Mouse (Mus musculus): ENCODE measurements around the gene Ptges. TPM values are rescaled to one million over a fixed set of nuclear protein-coding genes. Genes with fewer than 3 reads are reported as not detected.
A peak's percentile ranks its signal among the peaks of the same experiment; 100 is the strongest.

Gene Ptges
- polyA plus RNA-seq, 1 experiment from 2014 or later = 4.2 TPM

DNA sequence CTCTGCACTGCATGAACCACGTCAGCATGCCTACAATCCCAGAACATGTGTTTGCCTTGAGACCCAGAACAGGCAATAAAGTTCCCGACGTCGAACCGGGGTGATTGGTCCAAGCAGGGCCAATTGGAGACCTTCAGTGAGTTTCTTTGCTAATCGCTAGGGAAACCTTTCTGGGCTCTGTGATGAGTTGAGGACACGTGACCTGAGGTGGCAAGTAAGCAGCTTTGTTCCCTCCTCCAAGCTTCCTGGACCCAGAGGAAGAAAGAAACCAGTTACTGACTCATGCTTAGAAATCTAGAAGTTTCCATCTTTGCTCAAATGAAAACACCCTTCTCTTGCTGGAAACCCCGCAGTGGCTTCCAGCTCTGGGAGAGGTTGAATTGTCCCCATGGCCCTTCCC lies 16.6 kb downstream of the Ptges start:
- Histone ChIP-seq H3K27ac (replicated peaks; ENCODE audit: low read depth, low read length) (no peak overlapping the region), H3K4me2 (ENCODE audit: low read length) (no peak overlapping the region), H3K4me1 (ENCODE audit: control insufficient read depth, insufficient read depth, low read length) (no peaks in the 10 kb centered on the region), H3K36me3 (ENCODE audit: control insufficient read depth, insufficient read depth, low read length) (no peaks in the 10 kb centered on the region), H3K4me3 (replicated peaks; ENCODE audit: low read depth, low read length) (no peak overlapping the region), H3K27me3 (ENCODE audit: control insufficient read depth, insufficient read depth, low read length) (no peaks in the 10 kb centered on the region), H3K9me3 (ENCODE audit: control insufficient read depth, low read length) (no peaks in the 10 kb centered on the region), H3K9ac (replicated peaks; ENCODE audit: low read length) (no peak overlapping the region)
- DNase-seq = no peak
- ATAC-seq (ENCODE audit: low FRiP score, low TSS enrichment) = no peak
- 86% methylated on average over 8 of the region's 8 CpGs for WGBS

DNA sequence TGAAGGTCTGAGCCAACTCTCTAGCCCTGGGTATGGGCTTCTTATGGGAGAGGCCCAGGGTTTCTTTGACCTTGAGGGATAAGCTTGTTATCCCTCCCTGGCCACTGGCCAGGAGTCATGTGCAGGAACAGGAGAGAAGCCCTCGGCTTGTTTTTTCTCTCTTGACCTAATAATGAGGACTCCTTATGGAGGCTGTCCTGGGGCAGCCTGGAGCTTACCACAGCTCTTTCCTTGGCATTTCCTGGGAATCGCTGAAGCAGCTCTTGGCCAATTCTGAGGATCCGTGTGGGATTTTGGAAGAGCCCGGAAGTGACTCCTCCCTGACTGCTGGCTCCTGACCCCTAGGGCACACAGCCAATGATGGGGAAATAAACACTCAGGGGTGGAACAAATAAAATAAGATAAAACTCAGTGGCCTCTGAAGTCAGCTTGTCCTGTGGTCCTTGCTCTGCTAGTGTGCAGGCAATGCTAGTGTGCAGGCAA lies 17.3 kb downstream of the Ptges start:
- no peak for DNase-seq
- H3K27ac ChIP-seq (replicated peaks; ENCODE audit: low read depth, low read length) = no peak overlapping the region
- 56% methylated on average over 4 of the region's 4 CpGs for WGBS

DNA sequence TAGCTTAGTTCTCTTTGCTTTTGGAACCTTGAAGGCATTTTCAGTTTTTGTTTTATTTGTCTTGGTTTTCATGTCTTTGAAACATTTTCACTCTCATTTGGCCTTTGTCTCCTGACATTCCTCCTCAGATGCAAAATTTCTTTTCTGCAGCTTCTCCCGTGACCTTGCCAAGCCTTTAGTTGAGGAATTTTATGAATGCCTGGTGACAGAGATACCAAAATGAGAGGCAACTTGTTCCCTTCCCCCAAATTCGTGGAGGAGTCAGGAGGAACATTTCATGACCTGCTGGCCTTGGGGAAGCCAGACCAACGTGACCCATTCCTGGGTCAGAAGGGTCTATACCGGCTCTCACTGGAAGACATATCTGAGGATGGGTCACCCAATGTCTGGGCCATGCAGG lies 23.0 kb downstream of the Ptges start:
- Histone ChIP-seq H3K4me2 (ENCODE audit: low read length) (no peak overlapping the region), H3K27me3 (ENCODE audit: control insufficient read depth, insufficient read depth, low read length) (peaks cover 5% of the 10 kb centered on the region), H3K4me3 (replicated peaks; ENCODE audit: low read depth, low read length) (no peak overlapping the region), H3K9ac (replicated peaks; ENCODE audit: low read length) (no peak overlapping the region), H3K4me1 (ENCODE audit: control insufficient read depth, insufficient read depth, low read length) (peaks cover 11% of the 10 kb centered on the region), H3K27ac (replicated peaks; ENCODE audit: low read depth, low read length) (no peak overlapping the region), H3K36me3 (ENCODE audit: control insufficient read depth, insufficient read depth, low read length) (no peaks in the 10 kb centered on the region), H3K9me3 (ENCODE audit: control insufficient read depth, low read length) (no peaks in the 10 kb centered on the region)
- DNase-seq = no peak
- WGBS = 71% methylated on average over 4 of the region's 4 CpGs
- ATAC-seq (ENCODE audit: low FRiP score, low TSS enrichment) = no peak

More for the DNA sequence above, 17.3 kb downstream of the Ptges start:
- Histone ChIP-seq H3K27me3 (ENCODE audit: control insufficient read depth, insufficient read depth, low read length) (no peaks in the 10 kb centered on the region), H3K4me3 (replicated peaks; ENCODE audit: low read depth, low read length) (no peak overlapping the region), H3K4me2 (ENCODE audit: low read length) (no peak overlapping the region), H3K9me3 (ENCODE audit: control insufficient read depth, low read length) (no peaks in the 10 kb centered on the region), H3K9ac (replicated peaks; ENCODE audit: low read length) (no peak overlapping the region), H3K4me1 (ENCODE audit: control insufficient read depth, insufficient read depth, low read length) (no peaks in the 10 kb centered on the region), H3K36me3 (ENCODE audit: control insufficient read depth, insufficient read depth, low read length) (no peaks in the 10 kb centered on the region)
- no peak for ATAC-seq (ENCODE audit: low FRiP score, low TSS enrichment)

DNA sequence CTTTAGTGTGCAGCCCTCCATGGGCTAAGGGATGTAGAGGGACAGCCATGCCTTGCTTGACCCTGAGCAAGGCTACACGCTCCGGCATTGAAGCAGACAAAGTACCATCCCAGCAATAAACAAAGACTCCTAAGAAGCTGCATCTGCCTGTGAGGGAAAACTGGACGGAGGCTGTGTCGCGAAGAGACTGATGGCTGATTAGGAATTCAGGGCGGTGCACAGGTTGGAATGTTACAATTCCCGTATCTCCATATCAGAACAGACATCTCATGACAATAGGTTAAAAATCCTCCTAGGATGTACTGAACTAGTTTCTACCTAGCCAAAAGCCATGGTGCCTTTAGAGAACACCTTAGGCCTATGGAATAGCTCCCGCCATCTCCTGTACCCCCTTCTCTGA lies 23.8 kb downstream of the Ptges start:
- Histone ChIP-seq H3K27me3 (ENCODE audit: control insufficient read depth, insufficient read depth, low read length) (peaks cover 5% of the 10 kb centered on the region), H3K4me1 (ENCODE audit: control insufficient read depth, insufficient read depth, low read length) (peaks cover 11% of the 10 kb centered on the region), H3K9me3 (ENCODE audit: control insufficient read depth, low read length) (no peaks in the 10 kb centered on the region), H3K36me3 (ENCODE audit: control insufficient read depth, insufficient read depth, low read length) (no peaks in the 10 kb centered on the region), H3K4me2 (ENCODE audit: low read length) (no peak overlapping the region), H3K9ac (replicated peaks; ENCODE audit: low read length) (no peak overlapping the region), H3K27ac (replicated peaks; ENCODE audit: low read depth, low read length) (no peak overlapping the region), H3K4me3 (replicated peaks; ENCODE audit: low read depth, low read length) (no peak overlapping the region)
- 77% methylated on average over 8 of the region's 8 CpGs for WGBS
- DNase-seq (no peak), ATAC-seq (ENCODE audit: low FRiP score, low TSS enrichment) (no peak)

DNA sequence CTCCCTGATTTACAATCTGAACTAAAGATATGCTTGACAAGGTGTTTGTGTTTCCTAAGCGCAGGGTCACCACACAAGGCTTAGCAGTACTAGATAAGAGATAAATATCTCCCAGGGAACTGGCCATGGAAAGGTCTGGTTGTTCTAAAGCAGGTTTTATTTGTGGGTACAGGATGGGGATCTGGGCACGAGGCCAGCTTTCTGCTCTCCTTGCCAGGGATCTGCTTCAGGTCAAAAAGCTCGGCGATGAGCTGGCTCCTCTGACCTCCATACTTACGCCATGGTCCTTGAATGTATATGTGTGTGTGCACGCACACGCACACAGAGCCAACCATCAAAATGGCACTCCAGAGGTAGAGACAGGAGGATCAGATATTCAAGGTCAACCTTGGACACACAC lies 24.7 kb downstream of the Ptges start:
- ATAC-seq (ENCODE audit: low FRiP score, low TSS enrichment) (no peak), DNase-seq (no peak)
- no peaks in the 10 kb centered on the region for H3K9me3 ChIP-seq (ENCODE audit: control insufficient read depth, low read length)
- H3K4me2 ChIP-seq (ENCODE audit: low read length) = no peak overlapping the region
- peaks cover 11% of the 10 kb centered on the region for H3K4me1 ChIP-seq (ENCODE audit: control insufficient read depth, insufficient read depth, low read length)
- H3K9ac ChIP-seq (replicated peaks; ENCODE audit: low read length) = no peak overlapping the region
- no peak overlapping the region for H3K4me3 ChIP-seq (replicated peaks; ENCODE audit: low read depth, low read length)
- no peak overlapping the region for H3K27ac ChIP-seq (replicated peaks; ENCODE audit: low read depth, low read length)
- 92% methylated on average over 7 of the region's 7 CpGs for WGBS
- peaks cover 5% of the 10 kb centered on the region for H3K27me3 ChIP-seq (ENCODE audit: control insufficient read depth, insufficient read depth, low read length)
- no peaks in the 10 kb centered on the region for H3K36me3 ChIP-seq (ENCODE audit: control insufficient read depth, insufficient read depth, low read length)

DNA sequence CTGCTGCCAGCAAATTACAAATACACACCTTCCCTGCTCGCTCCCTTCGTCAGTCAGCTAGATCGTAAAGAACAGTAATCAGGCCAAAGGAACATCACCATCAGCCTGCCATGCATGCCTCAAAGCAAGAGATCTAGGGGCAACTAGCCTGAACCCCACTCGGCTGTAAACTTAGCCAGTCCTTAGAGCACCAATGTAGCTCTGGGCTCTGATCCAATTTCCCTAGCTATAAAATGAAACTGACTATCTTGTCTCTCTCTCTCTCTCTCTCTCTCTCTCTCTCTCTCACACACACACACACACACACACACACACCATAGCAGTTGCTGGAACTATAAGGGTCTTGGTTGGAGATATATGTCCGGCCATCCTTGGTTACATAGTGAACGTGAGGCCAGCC lies 25.4 kb downstream of the Ptges start:
- 86% methylated on average over 6 of the region's 6 CpGs for WGBS
- ATAC-seq (ENCODE audit: low FRiP score, low TSS enrichment) = no peak
- H3K4me3 ChIP-seq (replicated peaks; ENCODE audit: low read depth, low read length) = no peak overlapping the region

DNA sequence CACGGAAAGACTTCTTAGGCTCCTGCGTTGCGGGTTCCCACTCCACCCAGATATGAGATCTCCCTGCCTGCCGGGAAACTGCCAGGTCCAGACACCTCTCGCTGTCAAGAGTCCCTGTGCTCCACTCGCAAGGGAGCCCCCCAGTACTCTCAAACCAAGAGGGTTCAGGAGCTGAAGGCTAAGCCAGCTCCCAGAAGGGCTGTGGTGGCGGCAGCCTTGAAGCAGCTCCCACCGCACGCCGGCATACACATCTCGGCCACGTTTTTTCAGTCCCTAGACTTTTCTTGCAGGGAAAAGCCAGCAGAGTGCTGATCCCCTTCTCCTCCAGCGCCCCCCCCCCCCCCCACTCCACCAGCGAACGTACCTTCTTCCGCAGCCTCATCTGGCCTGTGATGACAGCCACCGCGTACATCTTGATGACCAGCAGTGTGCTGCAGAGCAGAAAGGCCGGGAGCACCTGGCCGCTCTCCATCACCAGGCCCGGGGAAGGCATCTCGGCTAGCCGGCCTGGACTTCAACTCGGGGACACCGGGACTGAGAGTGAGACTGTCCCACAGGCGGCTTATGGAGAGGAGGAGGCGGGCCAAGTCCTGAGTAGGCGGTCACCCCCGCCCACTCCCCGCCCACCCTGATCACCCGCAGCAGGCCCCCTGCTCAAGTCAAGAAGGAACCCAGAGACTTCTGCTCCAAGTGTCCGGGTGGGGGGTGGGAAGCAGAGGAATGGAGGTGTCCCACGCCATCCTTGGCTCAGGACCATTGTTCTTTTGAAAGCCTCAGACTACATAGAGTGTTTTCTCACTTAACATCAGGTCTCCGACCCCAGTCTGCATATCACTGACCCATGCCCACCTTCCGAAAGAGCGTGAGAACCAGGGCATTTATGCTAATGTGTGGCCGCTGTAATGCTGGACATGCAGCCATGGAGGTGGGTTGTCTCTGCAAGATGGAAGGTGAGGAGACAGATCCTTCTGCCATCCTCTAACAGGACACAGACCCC lies 26.6 kb downstream of the Ptges start:
- no peaks in the 10 kb centered on the region for H3K9me3 ChIP-seq (ENCODE audit: control insufficient read depth, low read length)
- H3K36me3 ChIP-seq (ENCODE audit: control insufficient read depth, insufficient read depth, low read length) = no peaks in the 10 kb centered on the region
- H3K4me2 ChIP-seq (ENCODE audit: low read length) = peak overlapping the region; percentile 62
- ATAC-seq (ENCODE audit: low FRiP score, low TSS enrichment) (no peak), DNase-seq (peak; percentile 50)
- H3K9ac ChIP-seq (replicated peaks; ENCODE audit: low read length) = peak overlapping the region; percentile 49
- peaks cover 11% of the 10 kb centered on the region for H3K4me1 ChIP-seq (ENCODE audit: control insufficient read depth, insufficient read depth, low read length)
- peak overlapping the region; percentile 28 for H3K4me3 ChIP-seq (replicated peaks; ENCODE audit: low read depth, low read length)
- WGBS = 7% methylated on average over 35 of the region's 37 CpGs
- peaks cover 5% of the 10 kb centered on the region for H3K27me3 ChIP-seq (ENCODE audit: control insufficient read depth, insufficient read depth, low read length)
- H3K27ac ChIP-seq (replicated peaks; ENCODE audit: low read depth, low read length) = no peak overlapping the region

More for the DNA sequence above, 25.4 kb downstream of the Ptges start:
- no peak for DNase-seq
- no peaks in the 10 kb centered on the region for H3K9me3 ChIP-seq (ENCODE audit: control insufficient read depth, low read length)
- no peaks in the 10 kb centered on the region for H3K36me3 ChIP-seq (ENCODE audit: control insufficient read depth, insufficient read depth, low read length)
- H3K4me2 ChIP-seq (ENCODE audit: low read length) = no peak overlapping the region
- no peak overlapping the region for H3K9ac ChIP-seq (replicated peaks; ENCODE audit: low read length)
- peaks cover 5% of the 10 kb centered on the region for H3K27me3 ChIP-seq (ENCODE audit: control insufficient read depth, insufficient read depth, low read length)
- no peak overlapping the region for H3K27ac ChIP-seq (replicated peaks; ENCODE audit: low read depth, low read length)
- peaks cover 11% of the 10 kb centered on the region for H3K4me1 ChIP-seq (ENCODE audit: control insufficient read depth, insufficient read depth, low read length)

DNA sequence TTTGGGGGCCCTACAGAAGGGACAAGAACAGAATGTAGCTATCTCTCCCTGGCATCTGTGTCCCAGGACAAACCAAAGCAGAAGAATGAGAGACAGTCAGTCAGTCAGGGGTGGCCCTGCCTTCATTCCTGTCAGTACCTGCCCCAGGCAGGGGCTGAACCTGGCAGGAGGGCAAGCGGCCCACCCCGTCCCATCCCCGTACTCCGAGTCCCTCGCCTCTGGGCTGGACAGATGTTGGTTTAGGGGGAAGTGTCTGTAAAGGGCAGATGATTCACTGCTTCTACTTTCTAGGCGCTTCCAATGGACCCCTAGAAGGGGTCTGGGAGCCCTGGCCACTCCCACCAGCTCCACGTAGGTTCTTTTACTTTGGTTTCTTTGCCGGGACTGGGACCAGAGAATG lies 27.4 kb downstream of the Ptges start:
- H3K36me3 ChIP-seq (ENCODE audit: control insufficient read depth, insufficient read depth, low read length) = no peaks in the 10 kb centered on the region
- peaks cover 11% of the 10 kb centered on the region for H3K4me1 ChIP-seq (ENCODE audit: control insufficient read depth, insufficient read depth, low read length)
- no peaks in the 10 kb centered on the region for H3K9me3 ChIP-seq (ENCODE audit: control insufficient read depth, low read length)
- peak overlapping the region; percentile 62 for H3K4me2 ChIP-seq (ENCODE audit: low read length)
- H3K9ac ChIP-seq (replicated peaks; ENCODE audit: low read length) = no peak overlapping the region; the same call in 1 of the 2 replicates
- WGBS = 47% methylated on average over 8 of the region's 8 CpGs
- no peak for DNase-seq
- no peak overlapping the region; the same call in 1 of the 2 replicates for H3K4me3 ChIP-seq (replicated peaks; ENCODE audit: low read depth, low read length)
- H3K27me3 ChIP-seq (ENCODE audit: control insufficient read depth, insufficient read depth, low read length) = peaks cover 5% of the 10 kb centered on the region
- ATAC-seq (ENCODE audit: low FRiP score, low TSS enrichment) = no peak
- no peak overlapping the region for H3K27ac ChIP-seq (replicated peaks; ENCODE audit: low read depth, low read length)

All from midbrain, embryonic 14.5 days (tissue).